Mouse (Mus musculus): Measurements from ENCODE around the gene Celf2. TPM values are rescaled to one million over a fixed set of nuclear protein-coding genes. Genes with fewer than 3 reads are reported as not detected.

The Celf2 gene
- polyA plus RNA-seq, 1 experiment, result 127 TPM

GRCm38 (mm10) chr2:7113738-7114137, 395.6 kb downstream of the Celf2 start:
- Histone ChIP-seq H3K27ac (ENCODE audit: insufficient read depth, low read depth, low read length) (no peak overlapping the region), H3K4me1 (ENCODE audit: control insufficient read depth, insufficient read depth, low read length) (no peaks in the 10 kb centered on the region), H3K4me3 (ENCODE audit: insufficient read depth, low read length) (no peak overlapping the region)
- TF ChIP-seq POLR2A (IDR thresholded peaks at IDR 0.05; ENCODE audit: borderline replicate concordance, low read depth, low read length), result no peak
- no peak for TF ChIP-seq CTCF (IDR thresholded peaks at IDR 0.05; ENCODE audit: low read depth, low read length)

DNA sequence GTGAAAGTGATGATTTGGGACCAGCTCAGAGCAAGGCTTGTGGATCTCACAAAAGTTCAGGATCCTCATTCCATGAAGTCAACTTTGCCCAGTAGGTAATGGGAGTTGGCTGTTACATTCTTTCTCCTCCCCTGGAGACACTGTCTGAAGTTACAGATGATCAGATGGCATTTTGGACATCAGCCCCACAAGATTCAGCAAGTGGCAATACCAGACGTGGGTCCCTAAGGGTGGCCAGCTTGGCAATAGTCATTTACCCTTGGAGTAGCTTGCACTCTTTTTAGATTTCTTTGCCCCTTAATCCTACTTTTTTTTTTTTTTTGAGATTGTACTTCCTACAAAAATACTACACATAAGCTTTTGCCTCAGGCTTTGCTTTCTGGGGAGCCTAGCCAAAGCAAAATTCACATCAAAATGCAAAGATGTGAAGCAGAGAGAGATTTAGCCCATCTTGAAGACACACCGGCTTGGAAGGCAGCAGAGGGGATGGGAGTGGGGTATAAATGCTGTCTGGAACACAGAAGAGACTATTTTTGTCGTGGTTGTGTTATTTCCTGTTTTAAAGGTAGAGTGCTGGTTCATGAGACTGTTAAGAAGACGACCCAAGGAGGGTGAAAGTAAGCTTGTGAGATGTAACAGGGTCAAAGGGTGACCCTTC, 397.1 kb downstream of the Celf2 start:
- no peak for TF ChIP-seq POLR2A (IDR thresholded peaks at IDR 0.05; ENCODE audit: borderline replicate concordance, low read depth, low read length)
- TF ChIP-seq CTCF (IDR thresholded peaks at IDR 0.05; ENCODE audit: low read depth, low read length), result no peak
- H3K4me3 ChIP-seq (ENCODE audit: insufficient read depth, low read length), result no peak overlapping the region
- H3K4me1 ChIP-seq (ENCODE audit: control insufficient read depth, insufficient read depth, low read length), result no peaks in the 10 kb centered on the region
- H3K27ac ChIP-seq (ENCODE audit: insufficient read depth, low read depth, low read length), result no peak overlapping the region

DNA sequence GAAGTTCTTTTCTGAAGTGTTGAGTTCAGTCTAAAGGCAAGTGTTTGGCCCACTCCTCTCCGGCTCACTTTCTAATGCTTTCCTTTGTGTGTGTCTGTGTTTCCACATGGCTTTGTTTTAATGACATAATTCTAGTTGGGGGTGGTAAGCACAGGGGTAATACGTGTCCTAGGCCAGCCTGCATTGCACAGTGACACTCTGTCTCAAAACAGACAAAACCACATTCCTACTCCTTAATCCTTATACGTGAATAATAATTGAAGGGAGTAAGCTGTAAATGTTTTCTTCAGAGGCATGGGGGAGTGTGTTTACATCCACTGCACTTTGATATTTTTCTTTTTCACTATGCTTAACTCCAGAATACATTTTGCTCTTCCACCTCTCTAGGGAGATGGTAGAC, 415.9 kb downstream of the Celf2 start:
- no peak for TF ChIP-seq POLR2A (IDR thresholded peaks at IDR 0.05; ENCODE audit: borderline replicate concordance, low read depth, low read length)
- no peak for TF ChIP-seq CTCF (IDR thresholded peaks at IDR 0.05; ENCODE audit: low read depth, low read length)
- no peak overlapping the region for H3K4me3 ChIP-seq (ENCODE audit: insufficient read depth, low read length)
- H3K27ac ChIP-seq (ENCODE audit: insufficient read depth, low read depth, low read length), result no peak overlapping the region
- H3K4me1 ChIP-seq (ENCODE audit: control insufficient read depth, insufficient read depth, low read length), result no peaks in the 10 kb centered on the region

GRCm38 (mm10) chr2:7092641-7093040, 416.7 kb downstream of the Celf2 start:
- TF ChIP-seq CTCF (IDR thresholded peaks at IDR 0.05; ENCODE audit: low read depth, low read length), result no peak
- no peak for TF ChIP-seq POLR2A (IDR thresholded peaks at IDR 0.05; ENCODE audit: borderline replicate concordance, low read depth, low read length)
- Histone ChIP-seq H3K4me3 (ENCODE audit: insufficient read depth, low read length) (no peak overlapping the region), H3K27ac (ENCODE audit: insufficient read depth, low read depth, low read length) (no peak overlapping the region)

DNA sequence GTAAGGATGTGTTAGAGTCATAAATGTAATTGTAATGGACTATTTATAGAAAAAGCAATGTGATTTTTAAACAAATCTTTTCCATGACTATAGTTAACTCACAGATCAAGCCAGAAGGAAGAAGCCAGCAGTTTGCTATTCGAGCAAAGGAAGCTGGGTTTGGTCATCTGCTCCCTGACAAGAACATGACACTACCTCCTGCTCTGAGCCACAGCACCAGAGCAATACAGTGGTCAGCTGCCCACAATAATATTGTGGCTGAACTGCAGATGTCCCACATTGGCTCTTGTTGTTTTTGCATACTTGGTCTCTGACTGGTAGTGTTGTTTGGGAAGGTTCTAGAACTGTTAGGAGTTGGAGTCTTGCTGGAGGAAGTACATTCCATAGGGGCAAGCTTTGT, 418.9 kb downstream of the Celf2 start:
- no peaks in the 10 kb centered on the region for H3K4me1 ChIP-seq (ENCODE audit: control insufficient read depth, insufficient read depth, low read length)
- TF ChIP-seq POLR2A (IDR thresholded peaks at IDR 0.05; ENCODE audit: borderline replicate concordance, low read depth, low read length) (no peak), CTCF (IDR thresholded peaks at IDR 0.05; ENCODE audit: low read depth, low read length) (no peak)
- H3K27ac ChIP-seq (ENCODE audit: insufficient read depth, low read depth, low read length), result no peak overlapping the region
- no peak overlapping the region for H3K4me3 ChIP-seq (ENCODE audit: insufficient read depth, low read length)

More at GRCm38 (mm10) chr2:7092641-7093040, 416.7 kb downstream of the Celf2 start:
- H3K4me1 ChIP-seq (ENCODE audit: control insufficient read depth, insufficient read depth, low read length), result no peaks in the 10 kb centered on the region

DNA sequence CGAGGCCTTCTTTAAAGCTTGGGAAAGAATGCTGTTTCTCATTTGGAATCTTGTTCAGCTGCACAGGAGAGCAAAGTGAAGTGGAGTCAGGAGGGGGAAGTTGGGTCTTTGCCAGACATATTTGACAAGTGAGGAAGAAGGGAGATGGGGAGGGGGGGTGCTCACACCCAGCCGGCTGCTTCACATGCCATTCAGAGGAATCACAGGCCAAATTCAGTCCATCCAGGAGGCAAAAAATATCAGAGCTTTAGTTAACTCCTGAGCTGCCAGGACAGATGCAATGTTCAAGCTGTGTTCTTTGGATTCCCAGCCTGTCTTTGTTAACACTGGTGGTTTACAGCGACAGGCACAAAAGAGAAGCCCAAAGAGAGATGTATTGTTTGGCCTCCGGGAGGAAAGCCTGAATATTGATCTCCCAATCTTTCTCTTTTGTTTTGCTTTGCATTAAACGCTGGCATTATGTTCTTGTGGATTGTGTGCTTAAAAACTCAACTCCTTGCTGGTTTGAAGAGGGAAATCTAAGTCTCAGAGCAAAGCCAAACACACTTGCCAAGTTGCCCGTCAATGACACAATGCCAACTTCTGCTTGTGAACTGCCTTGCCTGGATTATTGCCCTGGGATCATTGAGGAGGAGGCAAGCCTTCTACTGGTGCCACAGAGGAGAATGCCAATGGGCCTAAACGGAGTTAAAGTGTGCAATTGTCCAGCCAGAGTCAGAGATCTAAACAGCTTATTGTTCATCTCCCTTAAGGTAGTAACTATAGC, 420.1 kb downstream of the Celf2 start:
- Histone ChIP-seq H3K27ac (ENCODE audit: insufficient read depth, low read depth, low read length) (no peak overlapping the region), H3K4me1 (ENCODE audit: control insufficient read depth, insufficient read depth, low read length) (no peaks in the 10 kb centered on the region), H3K4me3 (ENCODE audit: insufficient read depth, low read length) (no peak overlapping the region)
- TF ChIP-seq POLR2A (IDR thresholded peaks at IDR 0.05; ENCODE audit: borderline replicate concordance, low read depth, low read length), result no peak

GRCm38 (mm10) chr2:7088536-7088935, 420.8 kb downstream of the Celf2 start:
- H3K4me1 ChIP-seq (ENCODE audit: control insufficient read depth, insufficient read depth, low read length), result no peaks in the 10 kb centered on the region
- no peak overlapping the region for H3K27ac ChIP-seq (ENCODE audit: insufficient read depth, low read depth, low read length)
- H3K4me3 ChIP-seq (ENCODE audit: insufficient read depth, low read length), result no peak overlapping the region
- TF ChIP-seq CTCF (IDR thresholded peaks at IDR 0.05; ENCODE audit: low read depth, low read length) (no peak), POLR2A (IDR thresholded peaks at IDR 0.05; ENCODE audit: borderline replicate concordance, low read depth, low read length) (no peak)

GRCm38 (mm10) chr2:7087480-7087879, 421.9 kb downstream of the Celf2 start:
- Histone ChIP-seq H3K4me1 (ENCODE audit: control insufficient read depth, insufficient read depth, low read length) (no peaks in the 10 kb centered on the region), H3K27ac (ENCODE audit: insufficient read depth, low read depth, low read length) (no peak overlapping the region), H3K4me3 (ENCODE audit: insufficient read depth, low read length) (no peak overlapping the region)
- no peak for TF ChIP-seq POLR2A (IDR thresholded peaks at IDR 0.05; ENCODE audit: borderline replicate concordance, low read depth, low read length)
- no peak for TF ChIP-seq CTCF (IDR thresholded peaks at IDR 0.05; ENCODE audit: low read depth, low read length)

GRCm38 (mm10) chr2:7083489-7084090, 425.8 kb downstream of the Celf2 start:
- H3K27ac ChIP-seq (ENCODE audit: insufficient read depth, low read depth, low read length), result no peak overlapping the region
- H3K4me3 ChIP-seq (ENCODE audit: insufficient read depth, low read length), result no peak overlapping the region
- TF ChIP-seq CTCF (IDR thresholded peaks at IDR 0.05; ENCODE audit: low read depth, low read length) (no peak), POLR2A (IDR thresholded peaks at IDR 0.05; ENCODE audit: borderline replicate concordance, low read depth, low read length) (no peak)
- H3K4me1 ChIP-seq (ENCODE audit: control insufficient read depth, insufficient read depth, low read length), result no peaks in the 10 kb centered on the region

Data from bone marrow macrophage, adult 2 months (primary cell).